Mouse (Mus musculus) CH12.LX (cell line): ENCODE measurements around the gene Cfh. TPM values are rescaled to one million over a fixed set of nuclear protein-coding genes. Genes with fewer than 3 reads are reported as not detected.
"Not testable (repeated sequence)": the region's sequence is repeated elsewhere in the genome, so short reads cannot be mapped to it uniquely, and the experiment has no call there.

Experiments
- DNase-seq: peaks from one replicate; pipeline ENCODE4 v3.0.0-alpha.2; 2013; ENCODE audit errors: extremely low read depth
- H3K27ac ChIP-seq: 2 replicates; pipeline ENCODE4 v1.5.1; 2012; ENCODE audit warnings: low read depth, mild to moderate bottlenecking, control low read depth, moderate library complexity; ENCODE audit not compliant: insufficient read depth
- H3K27me3 ChIP-seq: replicated peaks from 2 replicates; pipeline ENCODE3; 2012; ENCODE audit warnings: inconsistent platforms
- H3K36me3 ChIP-seq, 2 experiments: replicated peaks in 1 of 2; 2 replicates each; pipeline versions ENCODE3 to v1.6.1; 2012; ENCODE audit warnings: inconsistent platforms in 1 of 2, low read length in 1 of 2, mild to moderate bottlenecking in 1 of 2, mixed read lengths in 1 of 2, moderate library complexity in 1 of 2; ENCODE audit not compliant: control insufficient read depth in 1 of 2, insufficient read depth in 1 of 2
- H3K4me1 ChIP-seq, 2 experiments: 2 replicates each; pipeline ENCODE4 v1.6.1; 2012; ENCODE audit warnings: inconsistent platforms in 1 of 2, moderate library complexity in 1 of 2; ENCODE audit not compliant: insufficient read depth in 2 of 2, control insufficient read depth in 1 of 2
- H3K4me2 ChIP-seq: 2 replicates; pipeline ENCODE4 v1.6.1; 2012; ENCODE audit warnings: low read depth, mild to moderate bottlenecking, control low read depth; ENCODE audit not compliant: poor library complexity, insufficient read depth, severe bottlenecking
- H3K4me3 ChIP-seq, 3 experiments: fragments of 150-350 bp in 1 of 3; sonication (generic) in 1 of 3; replicated peaks in 1 of 3; 2 replicates each; pipeline versions ENCODE3 to v1.5.1; 2011 to 2012; ENCODE audit warnings: low read depth in 2 of 3, low read length in 2 of 3, mild to moderate bottlenecking in 2 of 3, moderate library complexity in 2 of 3, control low read depth in 1 of 3, improper control_type of control experiment in 1 of 3, inconsistent platforms in 1 of 3, mixed read lengths in 1 of 3; ENCODE audit not compliant: poor library complexity in 1 of 3
- H3K79me2 ChIP-seq: replicated peaks from 2 replicates; pipeline ENCODE4 v1.6.1; 2012; ENCODE audit warnings: mild to moderate bottlenecking, moderate library complexity; ENCODE audit not compliant: control insufficient read depth, poor library complexity, insufficient read depth, severe bottlenecking; ENCODE audit errors: extremely low read depth
- H3K9ac ChIP-seq: 2 replicates; pipeline ENCODE4 v1.6.1; 2012; ENCODE audit warnings: low read depth, mild to moderate bottlenecking, control low read depth, moderate library complexity; ENCODE audit not compliant: insufficient read depth
- H3K9me3 ChIP-seq: replicated peaks from 2 replicates; pipeline ENCODE3; 2012; ENCODE audit warnings: low read length, inconsistent platforms, mixed read lengths
- CHD2 ChIP-seq: IDR thresholded peaks from 2 replicates; pipeline ENCODE4 v1.6.1; 2011; ENCODE audit warnings: low read length, improper control_type of control experiment
- ETS1 ChIP-seq: conservative IDR thresholded peaks from 2 replicates; pipeline ENCODE4 v1.6.1; 2012; ENCODE audit warnings: low read depth, mild to moderate bottlenecking, inconsistent platforms, low read length, improper control_type of control experiment, moderate library complexity
- GABPA ChIP-seq: IDR thresholded peaks from 2 replicates; pipeline ENCODE4 v1.6.1; 2012; ENCODE audit warnings: low read depth, low read length, improper control_type of control experiment, inconsistent platforms; ENCODE audit not compliant: insufficient replicate concordance
- NELFE ChIP-seq: IDR thresholded peaks from 2 replicates; pipeline ENCODE4 v1.6.1; 2011; ENCODE audit warnings: low read depth, low read length, improper control_type of control experiment
- PAX5 ChIP-seq: IDR thresholded peaks from 2 replicates; pipeline ENCODE4 v1.6.1; 2012; ENCODE audit warnings: low read length, inconsistent platforms, mixed read lengths
- POLR2A ChIP-seq: IDR thresholded peaks from 2 replicates; pipeline ENCODE4 v1.6.1; 2011; ENCODE audit warnings: low read depth, mild to moderate bottlenecking, improper control_type of control experiment, low read length
- RCOR1 ChIP-seq: conservative IDR thresholded peaks from 2 replicates; pipeline ENCODE4 v1.6.1; 2012; ENCODE audit warnings: low read depth, mild to moderate bottlenecking, inconsistent platforms, low read length, improper control_type of control experiment
- USF1 ChIP-seq: IDR thresholded peaks from 2 replicates; pipeline ENCODE4 v1.6.1; 2014; ENCODE audit warnings: low read depth, mild to moderate bottlenecking, inconsistent platforms, low read length, improper control_type of control experiment
- ZKSCAN1 ChIP-seq: IDR thresholded peaks from 2 replicates; pipeline ENCODE4 v1.6.1; 2012; ENCODE audit warnings: low read depth, inconsistent platforms, low read length, improper control_type of control experiment, borderline replicate concordance
- dilution Hi-C: fragments of 300-500 bp; cut with MboI; formaldehyde crosslinking; loops from 2 replicates; pipeline ENCODE4 v1.14.3; 2020; ENCODE audit warnings: low sequenced_read_pairs; ENCODE audit not compliant: extremely low pct_unique_long_range_greater_than_20kb, extremely low pct_ligation_motif_present
- in situ Hi-C: fragments of 300-500 bp; cut with MboI; formaldehyde crosslinking; loops from 3 replicates; pipeline ENCODE4 v1.14.3; 2019; ENCODE audit warnings: low sequenced_read_pairs, low pct_ligation_motif_present, low pct_unique_long_range_greater_than_20kb, mixed read lengths
- polyA plus RNA-seq: library from polyadenylated mRNA; unstranded; fragments of >175 nt; gene quantifications from 2 replicates; pipeline ENCODE4 v1.2.1, GENCODE M21; 2012; ENCODE audit warnings: low read depth; ENCODE audit not compliant: insufficient read length
- total RNA-seq, 2 experiments: library from RNA; depleted of rRNA; stranded (reverse); fragments of 300-350 nt in 1 of 2; fragments of >200 nt in 1 of 2; gene quantifications; 2 replicates each; pipeline ENCODE4 v1.2.3; 2012 to 2014

Cfh gene
- total RNA-seq (2012; rRNA removed) (not detected in 2 replicates), total RNA-seq (2014; rRNA removed) (not detected in 2 replicates), polyA plus RNA-seq (not detected in 2 replicates)

GRCm38 (mm10) chr1:140183664-140184063 lies at the start of gene Cfh:
Gene Cfh, minus strand, starts transcription at chr1:140183764.
- H3K9ac ChIP-seq, H3K4me2 ChIP-seq, in situ Hi-C loops, dilution Hi-C loops, H3K79me2 ChIP-seq, H3K27me3 ChIP-seq, H3K4me3 ChIP-seq, H3K9me3 ChIP-seq, H3K4me1 ChIP-seq, H3K27ac ChIP-seq, H3K36me3 ChIP-seq, DNase-seq: not testable (repeated sequence)

DNA sequence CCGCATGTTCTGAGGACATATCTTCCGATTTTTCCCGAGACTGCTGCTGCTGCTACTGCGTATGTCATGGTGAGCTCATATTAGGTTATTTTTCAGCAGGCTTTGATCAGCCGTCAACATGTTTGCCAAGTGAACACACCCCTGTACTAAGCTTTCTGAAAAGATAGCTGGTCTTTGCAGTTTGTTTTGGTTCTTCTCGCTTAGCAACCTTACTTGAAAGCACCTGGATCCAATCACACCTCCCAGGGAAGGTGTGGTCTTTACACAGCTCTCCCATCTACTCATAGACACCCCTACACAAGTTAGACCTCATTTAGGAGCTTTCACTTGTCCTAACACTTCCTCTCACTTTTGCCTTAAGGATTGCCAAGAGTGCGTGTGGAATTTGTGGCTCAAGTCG lies 43.1 kb upstream of the Cfh start:
- no peak for TF ChIP-seq PAX5
- no peak for TF ChIP-seq CHD2
- TF ChIP-seq POLR2A: no peak
- no peak for TF ChIP-seq USF1
- TF ChIP-seq NELFE: no peak
- no peak for TF ChIP-seq ETS1
- TF ChIP-seq GABPA: no peak
- TF ChIP-seq, all 38 proteins: peak for 0
- Histone ChIP-seq H3K9ac (no peak overlapping the region), H3K36me3 (no peaks in the 10 kb centered on the region), H3K79me2 (no peaks in the 10 kb centered on the region), H3K9me3 (peaks cover 16% of the 10 kb centered on the region), H3K4me1 (no peaks in the 10 kb centered on the region), H3K4me3 (no peak overlapping the region), H3K4me2 (no peak overlapping the region), H3K27me3 (no peaks in the 10 kb centered on the region), H3K27ac (no peak overlapping the region)
- in situ Hi-C loops: no loop called here
- DNase-seq: no peak
- dilution Hi-C loops: no loop called here

- no peak overlapping the region for H3K4me3 ChIP-seq
- dilution Hi-C loops (no loop called here), in situ Hi-C loops (no loop called here)
- H3K9ac ChIP-seq: no peak overlapping the region
- no peaks in the 10 kb centered on the region for H3K36me3 ChIP-seq
- H3K4me1 ChIP-seq: no peaks in the 10 kb centered on the region
- H3K27ac ChIP-seq: no peak overlapping the region
- H3K27me3 ChIP-seq: no peaks in the 10 kb centered on the region
- TF ChIP-seq ZKSCAN1: no peak
- no peaks in the 10 kb centered on the region for H3K79me2 ChIP-seq
- no peak overlapping the region for H3K4me2 ChIP-seq
- DNase-seq: no peak
- H3K9me3 ChIP-seq: peaks cover 15% of the 10 kb centered on the region
Measured at GRCm38 (mm10) chr1:140225221-140225620, 41.7 kb upstream of the Cfh start.

DNA sequence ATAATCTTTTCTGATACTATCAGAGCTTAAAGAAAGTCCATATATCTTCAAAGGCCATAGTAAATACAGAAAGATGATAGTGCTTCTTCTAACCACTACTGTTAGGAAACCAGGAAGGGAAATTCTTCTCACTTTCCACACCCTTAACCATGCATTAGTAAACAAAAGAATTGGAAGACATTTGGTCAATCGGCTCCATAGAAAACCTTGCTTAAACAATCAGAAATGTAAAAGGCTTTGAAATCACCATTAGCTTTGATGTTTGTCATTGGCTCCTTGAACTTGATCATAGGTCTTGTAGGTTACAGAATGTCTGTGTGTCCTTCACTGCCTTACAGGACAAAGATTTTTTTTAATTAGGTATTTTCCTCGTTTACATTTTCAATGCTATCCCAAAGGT lies 21.8 kb upstream of the Cfh start:
- TF ChIP-seq RCOR1: no peak
- dilution Hi-C loops: no loop called here

GRCm38 (mm10) chr1:140188500-140188899 lies 4.9 kb upstream of the Cfh start:
- H3K9ac ChIP-seq, H3K4me3 ChIP-seq, H3K27ac ChIP-seq, H3K9me3 ChIP-seq, H3K36me3 ChIP-seq, H3K79me2 ChIP-seq, H3K4me2 ChIP-seq, H3K27me3 ChIP-seq, in situ Hi-C loops, H3K4me1 ChIP-seq, dilution Hi-C loops, DNase-seq: not testable (repeated sequence)

More for the DNA sequence above, 21.8 kb upstream of the Cfh start:
- H3K4me3 ChIP-seq: no peak overlapping the region
- H3K27me3 ChIP-seq: no peaks in the 10 kb centered on the region
- H3K79me2 ChIP-seq: no peaks in the 10 kb centered on the region
- H3K36me3 ChIP-seq: no peaks in the 10 kb centered on the region
- no peaks in the 10 kb centered on the region for H3K4me1 ChIP-seq
- no peaks in the 10 kb centered on the region for H3K9me3 ChIP-seq
- no peak overlapping the region for H3K9ac ChIP-seq
- no peak for DNase-seq
- H3K27ac ChIP-seq: no peak overlapping the region
- in situ Hi-C loops: no loop called here
- H3K4me2 ChIP-seq: no peak overlapping the region
